Comparison of ENCODE assay signal across 13 mouse cellular contexts in the genomic region with DNA sequence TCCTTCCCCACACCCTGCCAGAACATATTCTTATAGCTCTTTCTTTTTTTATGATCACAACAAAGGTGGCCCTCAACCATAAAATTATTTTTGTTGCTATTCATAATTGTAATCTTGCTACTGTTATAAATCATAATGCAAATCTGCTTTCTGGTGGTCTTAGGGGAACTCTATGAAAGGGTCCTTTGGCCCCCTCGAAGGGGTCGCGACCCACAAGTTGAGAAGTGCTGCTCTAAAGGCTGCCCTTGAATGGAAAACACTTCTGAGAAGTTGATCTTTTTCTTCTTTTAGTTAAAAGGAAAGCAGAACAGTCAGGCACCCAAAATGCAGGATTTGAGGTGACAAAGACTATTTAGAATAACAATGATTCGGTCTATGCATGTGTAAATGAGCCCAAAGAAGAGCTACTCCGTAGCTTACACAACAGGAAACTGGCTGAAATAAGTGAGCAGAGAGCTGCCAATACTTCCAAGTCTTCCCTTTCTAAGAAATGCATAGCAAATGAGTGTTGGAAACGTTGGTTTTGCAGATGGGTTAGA. TPM values are rescaled to one million over a fixed set of nuclear protein-coding genes. Genes with fewer than 3 reads are reported as not detected.
DNase-seq lines count a peak whose midpoint lies in the region; ATAC-seq and TF ChIP-seq lines count a peak whose summit lies in the region.
"Had no signal": no experiment of that assay in that cellular context is flagged by ENCODE, and none has a peak within 500 bp of the region (broad histone marks: within the 10 kb centered on the region; RNA-seq: fewer than 3 reads in every experiment).

No protein-coding gene starts in this region.

- WGBS in embryonic facial prominence, embryonic 12.5 days: 32% methylated on average over 6 of the region's 6 CpGs
- WGBS in embryonic facial prominence, embryonic 10.5 days: 28% methylated on average over 6 of the region's 6 CpGs
- 40% methylated on average over 6 of the region's 6 CpGs for WGBS in limb, embryonic 13.5 days
- WGBS in limb, embryonic 10.5 days: 37% methylated on average over 6 of the region's 6 CpGs
- 44% methylated on average over 6 of the region's 6 CpGs for WGBS in liver, embryonic 12.5 days (ENCODE audit: insufficient replicate concordance)

- H3K27me3 ChIP-seq in embryonic facial prominence, embryonic 12.5 days: no peaks in the 10 kb centered on the region
- peaks cover 26% of the 10 kb centered on the region for H3K27me3 ChIP-seq in embryonic facial prominence, embryonic 10.5 days (replicated peaks; ENCODE audit: low read depth, poor library complexity, severe bottlenecking)
- peaks cover 12% of the 10 kb centered on the region; the same call in 1 of the 2 replicates for H3K27me3 ChIP-seq in limb, embryonic 13.5 days
- peaks cover 18% of the 10 kb centered on the region for H3K27me3 ChIP-seq in limb, embryonic 10.5 days (ENCODE audit: low read depth, poor library complexity, severe bottlenecking)
- H3K27me3 ChIP-seq in liver, embryonic 12.5 days (replicated peaks): peaks cover 16% of the 10 kb centered on the region
- H3K27me3 ChIP-seq: neural tube, embryonic 12.5 days had no signal

- peaks cover 3% of the 10 kb centered on the region; the same call in 1 of the 2 replicates for H3K4me1 ChIP-seq in embryonic facial prominence, embryonic 12.5 days
- H3K4me1 ChIP-seq in embryonic facial prominence, embryonic 10.5 days: peaks cover 12% of the 10 kb centered on the region
- H3K4me1 ChIP-seq in limb, embryonic 13.5 days: 0 out of 2 replicates have a peak, but pooled peaks cover 8% of the 10 kb centered on the region
- H3K4me1 ChIP-seq in limb, embryonic 10.5 days: peaks cover 15% of the 10 kb centered on the region
- H3K4me1 ChIP-seq in ES-E14 (ENCODE audit: control insufficient read depth in 2 of 2, insufficient read depth in 2 of 2, low read length in 2 of 2, poor library complexity in 1 of 2): peaks cover 6 to 9% of the 10 kb centered on the region in 2 experiments
- H3K4me1 ChIP-seq in liver, embryonic 12.5 days: peaks cover 19% of the 10 kb centered on the region
- H3K4me1 ChIP-seq: neural tube, embryonic 12.5 days had no signal

- peak overlapping the region; percentile 58 for H3K4me2 ChIP-seq in embryonic facial prominence, embryonic 12.5 days (replicated peaks)
- peak overlapping the region; percentile 76 for H3K4me2 ChIP-seq in limb, embryonic 13.5 days (replicated peaks)
- peak overlapping the region; percentile 86 for H3K4me2 ChIP-seq in liver, embryonic 12.5 days

- no peaks in the 10 kb centered on the region for H3K9me3 ChIP-seq in embryonic facial prominence, embryonic 12.5 days
- no peaks in the 10 kb centered on the region for H3K9me3 ChIP-seq in embryonic facial prominence, embryonic 10.5 days
- H3K9me3 ChIP-seq in limb, embryonic 13.5 days: no peaks in the 10 kb centered on the region
- no peaks in the 10 kb centered on the region for H3K9me3 ChIP-seq in limb, embryonic 10.5 days (replicated peaks)
- no peaks in the 10 kb centered on the region for H3K9me3 ChIP-seq in ES-E14 (ENCODE audit: control insufficient read depth, insufficient read depth, low read depth, low read length)
- no peaks in the 10 kb centered on the region for H3K9me3 ChIP-seq in liver, embryonic 12.5 days (replicated peaks)
- H3K9me3 ChIP-seq: neural tube, embryonic 12.5 days had no signal

- H3K9ac ChIP-seq in embryonic facial prominence, embryonic 12.5 days: no peak overlapping the region
- no peak overlapping the region for H3K9ac ChIP-seq in limb, embryonic 13.5 days
- H3K9ac ChIP-seq in ES-E14 (ENCODE audit: insufficient read depth, low read depth, low read length, poor library complexity, severe bottlenecking): no peak overlapping the region
- H3K9ac ChIP-seq in liver, embryonic 12.5 days: 0 out of 2 replicates have a peak overlapping the region, but pooled peaks have one; percentile 50
- H3K9ac ChIP-seq: neural tube, embryonic 12.5 days had no signal

- no peak for DNase-seq in embryonic facial prominence, embryonic 10.5 days (ENCODE audit: low spot score)
- no peak for DNase-seq in limb, embryonic 10.5 days (ENCODE audit: low spot score)
- DNase-seq in ES-E14 (ENCODE audit: low read depth, low spot score): no peak
- DNase-seq in adrenal gland, postnatal 10 days: no peak
- no peak for DNase-seq in thymus, postnatal 4 days
- DNase-seq: adrenal gland, adult 2 months; embryo, embryonic 11 days; lung, postnatal 4 days had no signal

- no peak for ATAC-seq in embryonic facial prominence, embryonic 12.5 days (ENCODE audit: insufficient number of reproducible peaks, insufficient read depth, low FRiP score, low TSS enrichment)
- no peak for ATAC-seq in limb, embryonic 13.5 days (ENCODE audit: low FRiP score, low read depth)
- ATAC-seq in liver, embryonic 12.5 days: no peak

- no peaks in the 10 kb centered on the region for H3K36me3 ChIP-seq in embryonic facial prominence, embryonic 12.5 days
- H3K36me3 ChIP-seq in embryonic facial prominence, embryonic 10.5 days (replicated peaks): no peaks in the 10 kb centered on the region
- H3K36me3 ChIP-seq in limb, embryonic 13.5 days: no peaks in the 10 kb centered on the region
- H3K36me3 ChIP-seq in limb, embryonic 10.5 days: no peaks in the 10 kb centered on the region
- H3K36me3 ChIP-seq in ES-E14 (ENCODE audit: control insufficient read depth, insufficient read depth, low read length, poor library complexity, severe bottlenecking): no peaks in the 10 kb centered on the region
- H3K36me3 ChIP-seq in liver, embryonic 12.5 days: no peaks in the 10 kb centered on the region
- H3K36me3 ChIP-seq: neural tube, embryonic 12.5 days had no signal

- H3K4me3 ChIP-seq in embryonic facial prominence, embryonic 12.5 days: no peak overlapping the region
- no peak overlapping the region for H3K4me3 ChIP-seq in embryonic facial prominence, embryonic 10.5 days
- no peak overlapping the region for H3K4me3 ChIP-seq in limb, embryonic 13.5 days
- no peak overlapping the region for H3K4me3 ChIP-seq in limb, embryonic 10.5 days
- no peak overlapping the region; a peak in 1 of 4 replicates for H3K4me3 ChIP-seq in ES-E14 (ENCODE audit: insufficient read depth in 1 of 2, low read depth in 1 of 2, low read length in 2 of 2, poor library complexity in 1 of 2, severe bottlenecking in 1 of 2)
- peak overlapping the region; percentile 41; the same call in 1 of the 2 replicates for H3K4me3 ChIP-seq in liver, embryonic 12.5 days
- H3K4me3 ChIP-seq: neural tube, embryonic 12.5 days had no signal

- in situ Hi-C loops in ES-E14 (cut with MboI; ENCODE audit: low sequenced_read_pairs in 2 of 2, unreplicated experiment in 2 of 2): no loop called here

- no peak overlapping the region for H3K27ac ChIP-seq in embryonic facial prominence, embryonic 12.5 days
- H3K27ac ChIP-seq in embryonic facial prominence, embryonic 10.5 days (replicated peaks): no peak overlapping the region
- no peak overlapping the region for H3K27ac ChIP-seq in limb, embryonic 13.5 days
- H3K27ac ChIP-seq in limb, embryonic 10.5 days: no peak overlapping the region
- H3K27ac ChIP-seq in ES-E14 (ENCODE audit: insufficient read depth, low read depth, low read length, poor library complexity, severe bottlenecking): peak overlapping the region; percentile 93
- H3K27ac ChIP-seq in liver, embryonic 12.5 days: no peak overlapping the region
- H3K27ac ChIP-seq: neural tube, embryonic 12.5 days had no signal

TF ChIP-seq in ES-E14, 5 proteins besides CTCF, POLR2A, EP300 and RAD21 (continues in another document):
- peak; percentile 97 for TF ChIP-seq CHD2 (IDR thresholded peaks at IDR 0.05; ENCODE audit: low read depth, low read length)
- TF ChIP-seq MAFK (IDR thresholded peaks at IDR 0.05; ENCODE audit: insufficient read depth, low read depth, low read length): no peak

RNA-seq across cellular contexts. Expression of gene Tmem220, which starts 1.1 kb away (rescaled TPM):
- 1.0 and 1.8 TPM in 2 replicates for polyA plus RNA-seq in embryonic facial prominence, embryonic 12.5 days (2016; fragmentation: Nextera tagmentation; extraction: Ambion mirVana)
- 0.69 and 1.2 TPM in 2 replicates for polyA plus RNA-seq in embryonic facial prominence, embryonic 10.5 days (2016; fragmentation: Nextera tagmentation; extraction: Ambion mirVana)
- 1.6 and 2.1 TPM in 2 replicates for polyA plus RNA-seq in limb, embryonic 13.5 days (2015; fragmentation: Nextera tagmentation; extraction: Ambion mirVana)
- polyA plus RNA-seq in limb, embryonic 10.5 days (2016; fragmentation: Nextera tagmentation; extraction: Ambion mirVana): 1.1 and 2.0 TPM in 2 replicates
- 1.6 and 2.3 TPM in 2 replicates for total RNA-seq in ES-E14 (2012; rRNA removed)
- polyA plus RNA-seq in liver, embryonic 12.5 days (2016; fragmentation: Nextera tagmentation; extraction: Ambion mirVana): 0.93 and 1.2 TPM in 2 replicates
- total RNA-seq in adrenal gland, postnatal 10 days (2021): 1 to 10 TPM; 5.2 to 6.1 TPM

RNA-seq across cellular contexts. Expression of gene Adprm, which starts 28.5 kb away (rescaled TPM):
- polyA plus RNA-seq in embryonic facial prominence, embryonic 12.5 days (2016; fragmentation: Nextera tagmentation; extraction: Ambion mirVana): 34.8 and 44.2 TPM in 2 replicates
- 30.4 and 32.6 TPM in 2 replicates for polyA plus RNA-seq in embryonic facial prominence, embryonic 10.5 days (2016; fragmentation: Nextera tagmentation; extraction: Ambion mirVana)
- 34.8 and 36.5 TPM in 2 replicates for polyA plus RNA-seq in limb, embryonic 13.5 days (2015; fragmentation: Nextera tagmentation; extraction: Ambion mirVana)
- 31.3 and 34.0 TPM in 2 replicates for polyA plus RNA-seq in limb, embryonic 10.5 days (2016; fragmentation: Nextera tagmentation; extraction: Ambion mirVana)
- total RNA-seq in ES-E14 (2012; rRNA removed): 25.4 and 27.3 TPM in 2 replicates
- 11.9 and 14.5 TPM in 2 replicates for polyA plus RNA-seq in liver, embryonic 12.5 days (2016; fragmentation: Nextera tagmentation; extraction: Ambion mirVana)
- 10 to 100 TPM; 23.2 to 24.3 TPM for total RNA-seq in adrenal gland, postnatal 10 days (2021)

RNA-seq across cellular contexts. Expression of gene Sco1, which starts 28.6 kb away (rescaled TPM):
- polyA plus RNA-seq in embryonic facial prominence, embryonic 12.5 days (2016; fragmentation: Nextera tagmentation; extraction: Ambion mirVana): 20.7 and 23.5 TPM in 2 replicates
- polyA plus RNA-seq in embryonic facial prominence, embryonic 10.5 days (2016; fragmentation: Nextera tagmentation; extraction: Ambion mirVana): 23.7 and 26.4 TPM in 2 replicates
- polyA plus RNA-seq in limb, embryonic 13.5 days (2015; fragmentation: Nextera tagmentation; extraction: Ambion mirVana): 20.0 and 21.3 TPM in 2 replicates
- 22.8 and 24.7 TPM in 2 replicates for polyA plus RNA-seq in limb, embryonic 10.5 days (2016; fragmentation: Nextera tagmentation; extraction: Ambion mirVana)
- 33.6 and 35.9 TPM in 2 replicates for total RNA-seq in ES-E14 (2012; rRNA removed)
- polyA plus RNA-seq in liver, embryonic 12.5 days (2016; fragmentation: Nextera tagmentation; extraction: Ambion mirVana): 12.8 and 13.4 TPM in 2 replicates
- 10 to 100 TPM; 18.1 to 21.3 TPM for total RNA-seq in adrenal gland, postnatal 10 days (2021)

RNA-seq across cellular contexts. Expression of gene Myh3, which starts 54.2 kb away (rescaled TPM):
- 25.2 and 34.6 TPM in 2 replicates for polyA plus RNA-seq in embryonic facial prominence, embryonic 12.5 days (2016; fragmentation: Nextera tagmentation; extraction: Ambion mirVana)
- polyA plus RNA-seq in embryonic facial prominence, embryonic 10.5 days (2016; fragmentation: Nextera tagmentation; extraction: Ambion mirVana): 0.21 and 0.30 TPM in 2 replicates
- polyA plus RNA-seq in limb, embryonic 13.5 days (2015; fragmentation: Nextera tagmentation; extraction: Ambion mirVana): 85.0 and 101 TPM in 2 replicates
- 0.24 and 0.78 TPM in 2 replicates for polyA plus RNA-seq in limb, embryonic 10.5 days (2016; fragmentation: Nextera tagmentation; extraction: Ambion mirVana)
- total RNA-seq in ES-E14 (2012; rRNA removed): 1.3 and 1.5 TPM in 2 replicates
- polyA plus RNA-seq in liver, embryonic 12.5 days (2016; fragmentation: Nextera tagmentation; extraction: Ambion mirVana): 0.58 and 1.4 TPM in 2 replicates
- 1 to 10 TPM; 2.6 to 3.5 TPM for total RNA-seq in adrenal gland, postnatal 10 days (2021)
- total RNA-seq: granulocyte monocyte progenitor cell, adult 5-6 weeks had no signal
- polyA plus RNA-seq: adrenal gland, adult 2 months had no signal
